Mouse (Mus musculus) frontal cortex, adult 2 months (tissue): Measurements from ENCODE around the gene Npr1. TPM values are rescaled to one million over a fixed set of nuclear protein-coding genes. Genes with fewer than 3 reads are reported as not detected.

Source experiments
- polyA plus RNA-seq: library from polyadenylated mRNA; depleted of rRNA; stranded (reverse); fragments of >200 nt; gene quantifications from 2 replicates; pipeline ENCODE4 v1.2.3, GENCODE M21; 2012; rRNA removed

The Npr1 gene
- polyA plus RNA-seq, 1 experiment, result 24.0 TPM

Other genes starting within 250 kb of the Npr1 start
- 52.7 and 57.6 TPM in 2 replicates for gene Jtb, start 234.3 kb downstream of the Npr1 start, polyA plus RNA-seq
- gene Creb3l4, start 222.4 kb downstream of the Npr1 start, polyA plus RNA-seq, result 0.29 and 0.38 TPM in 2 replicates
- 33.7 and 36.1 TPM in 2 replicates for gene Slc39a1, start 217.7 kb downstream of the Npr1 start, polyA plus RNA-seq
- gene Crtc2, start 211.7 kb downstream of the Npr1 start, polyA plus RNA-seq, result 55.0 and 58.0 TPM in 2 replicates
- 38.1 and 43.1 TPM in 2 replicates for gene Dennd4b, start 200.7 kb downstream of the Npr1 start, polyA plus RNA-seq
- gene Gatad2b, start 172.7 kb downstream of the Npr1 start, polyA plus RNA-seq, result 33.4 and 38.4 TPM in 2 replicates
- gene Slc27a3, start 75.9 kb downstream of the Npr1 start, polyA plus RNA-seq, result 7.9 and 8.4 TPM in 2 replicates
- gene Ints3, start 32.2 kb downstream of the Npr1 start, polyA plus RNA-seq, result 44.3 and 49.0 TPM in 2 replicates
- 84.3 and 89.2 TPM in 2 replicates for gene Ilf2, start 10.3 kb upstream of the Npr1 start, polyA plus RNA-seq
- gene Snapin, start 25.2 kb upstream of the Npr1 start, polyA plus RNA-seq, result 76.1 and 78.7 TPM in 2 replicates
- gene Chtop, start 43.6 kb upstream of the Npr1 start, polyA plus RNA-seq, result 136 and 140 TPM in 2 replicates
- gene S100a1, start 48.5 kb upstream of the Npr1 start, polyA plus RNA-seq, result 307 and 323 TPM in 2 replicates
- 62.0 and 66.7 TPM in 2 replicates for gene S100a13, start 48.6 kb upstream of the Npr1 start, polyA plus RNA-seq
- gene S100a14, start 61.0 kb upstream of the Npr1 start, polyA plus RNA-seq, result not detected in 2 replicates
- 119 and 133 TPM in 2 replicates for gene S100a16, start 71.4 kb upstream of the Npr1 start, polyA plus RNA-seq
- 2.7 and 3.4 TPM in 2 replicates for gene S100a3, start 94.7 kb upstream of the Npr1 start, polyA plus RNA-seq
- gene S100a2, start 124.4 kb upstream of the Npr1 start, polyA plus RNA-seq, result not detected in 2 replicates
- gene Gm42674, start 136.0 kb upstream of the Npr1 start, polyA plus RNA-seq, result not detected in 2 replicates
- 13.9 and 14.5 TPM in 2 replicates for gene S100a4, start 137.9 kb upstream of the Npr1 start, polyA plus RNA-seq
- gene S100a5, start 142.7 kb upstream of the Npr1 start, polyA plus RNA-seq, result 186 and 213 TPM in 2 replicates
- 50.6 and 60.9 TPM in 2 replicates for gene S100a6, start 147.0 kb upstream of the Npr1 start, polyA plus RNA-seq
- gene S100a7a, start 188.2 kb upstream of the Npr1 start, polyA plus RNA-seq, result 0.70 and 0.76 TPM in 2 replicates
- gene S100a8, start 203.1 kb upstream of the Npr1 start, polyA plus RNA-seq, result 1.9 and 3.7 TPM in 2 replicates
- gene S100a9, start 229.9 kb upstream of the Npr1 start, polyA plus RNA-seq, result 2.0 and 6.7 TPM in 2 replicates